Mouse (Mus musculus): Measurements from ENCODE around the gene Ss18l2. TPM values are rescaled to one million over a fixed set of nuclear protein-coding genes. Genes with fewer than 3 reads are reported as not detected.
A peak's percentile ranks its signal among the peaks of the same experiment; 100 is the strongest.

Ss18l2 gene
- total and polyA plus RNA-seq, 3 experiments, result 40.2 to 77.0 (median 41.5) TPM

- TF ChIP-seq CTCF (conservative IDR thresholded peaks at IDR 0.05 in 1 of 2, IDR thresholded peaks at IDR 0.05 in 1 of 2; ENCODE audit: low read depth in 2 of 2, low read length in 2 of 2), result no peak
These were observed 9.5 kb downstream of the Ss18l2 start (continued) for GRCm38 (mm10) chr9:121719347-121720331.

GRCm38 (mm10) chr9:121740490-121740889, 30.4 kb downstream of the Ss18l2 start:
- H3K9me3 ChIP-seq (replicated peaks; ENCODE audit: low read length), result no peaks in the 10 kb centered on the region
- peak overlapping the region; percentile 82 for H3K9ac ChIP-seq (ENCODE audit: insufficient read depth, low read depth)
- peak overlapping the region; percentile 85 for H3K4me2 ChIP-seq (ENCODE audit: insufficient read depth, low read depth, poor library complexity, severe bottlenecking)
- H3K79me2 ChIP-seq (replicated peaks; ENCODE audit: control insufficient read depth, extremely low read depth, insufficient read depth, poor library complexity, severe bottlenecking), result peaks cover 25% of the 10 kb centered on the region
- H3K4me3 ChIP-seq (replicated peaks in 1 of 3; ENCODE audit: low read depth in 2 of 3, low read length in 2 of 3, poor library complexity in 1 of 3), result no peak overlapping the region
- no peak for TF ChIP-seq RCOR1 (conservative IDR thresholded peaks at IDR 0.05; ENCODE audit: low read depth, low read length)
- TF ChIP-seq JUND (conservative IDR thresholded peaks at IDR 0.05; ENCODE audit: low read depth, low read length), result no peak
- TF ChIP-seq ZMIZ1 (IDR thresholded peaks at IDR 0.05; ENCODE audit: low read depth, low read length), result no peak
- no peak for TF ChIP-seq MEF2A (IDR thresholded peaks at IDR 0.05; ENCODE audit: borderline replicate concordance, low read depth, low read length)
- TF ChIP-seq JUN (IDR thresholded peaks at IDR 0.05; ENCODE audit: insufficient read depth, low read depth, low read length), result peak; percentile 46
- no peak for TF ChIP-seq GABPA (IDR thresholded peaks at IDR 0.05; ENCODE audit: insufficient replicate concordance, low read depth, low read length)
- 0 out of 2 replicates have a peak, but pooled peaks have one; percentile 3 for TF ChIP-seq POLR2A (IDR thresholded peaks at IDR 0.05; ENCODE audit: low read depth, low read length)
- no peak for TF ChIP-seq USF1 (IDR thresholded peaks at IDR 0.05; ENCODE audit: low read depth, low read length)
- TF ChIP-seq ZKSCAN1 (IDR thresholded peaks at IDR 0.05; ENCODE audit: borderline replicate concordance, low read depth, low read length), result no peak
- TF ChIP-seq ELF1 (IDR thresholded peaks at IDR 0.05; ENCODE audit: low read depth, low read length), result no peak
- no peak for TF ChIP-seq MAX (IDR thresholded peaks at IDR 0.05; ENCODE audit: low read length)
- no peak for TF ChIP-seq SMC3 (IDR thresholded peaks at IDR 0.05; ENCODE audit: low read depth, low read length)
- no peak for TF ChIP-seq MXI1 (IDR thresholded peaks at IDR 0.05; ENCODE audit: low read depth, low read length)
- peak; percentile 60 for TF ChIP-seq IRF4 (IDR thresholded peaks at IDR 0.05; ENCODE audit: low read depth, low read length)
- dilution Hi-C loops (cut with MboI; ENCODE audit: extremely low pct_ligation_motif_present, extremely low pct_unique_long_range_greater_than_20kb, low sequenced_read_pairs) (no loop called here), in situ Hi-C loops (cut with MboI; ENCODE audit: low pct_ligation_motif_present, low pct_unique_long_range_greater_than_20kb, low sequenced_read_pairs) (no loop called here)
- peak; percentile 28 for DNase-seq (ENCODE audit: extremely low read depth)
- peaks cover 15 to 53% of the 10 kb centered on the region in 2 experiments for H3K4me1 ChIP-seq (ENCODE audit: control insufficient read depth in 1 of 2, insufficient read depth in 2 of 2)
- peak overlapping the region; percentile 69 for H3K27ac ChIP-seq (ENCODE audit: insufficient read depth, low read depth)
- H3K27me3 ChIP-seq (replicated peaks), result no peaks in the 10 kb centered on the region
- peaks cover 30 to 56% of the 10 kb centered on the region in 2 experiments for H3K36me3 ChIP-seq (replicated peaks in 1 of 2; ENCODE audit: control insufficient read depth in 1 of 2, insufficient read depth in 1 of 2, low read length in 1 of 2)

GRCm38 (mm10) chr9:121741168-121741567, 31.0 kb downstream of the Ss18l2 start:
- Histone ChIP-seq H3K9me3 (replicated peaks; ENCODE audit: low read length) (no peaks in the 10 kb centered on the region), H3K79me2 (replicated peaks; ENCODE audit: control insufficient read depth, extremely low read depth, insufficient read depth, poor library complexity, severe bottlenecking) (peaks cover 22% of the 10 kb centered on the region), H3K4me3 (replicated peaks in 1 of 3; ENCODE audit: low read depth in 2 of 3, low read length in 2 of 3, poor library complexity in 1 of 3) (no peak overlapping the region), H3K4me1 (ENCODE audit: control insufficient read depth in 1 of 2, insufficient read depth in 2 of 2) (peaks cover 15 to 53% of the 10 kb centered on the region in 2 experiments), H3K9ac (ENCODE audit: insufficient read depth, low read depth) (0 out of 2 replicates have a peak overlapping the region, but pooled peaks have one; percentile 19), H3K27ac (ENCODE audit: insufficient read depth, low read depth) (peak overlapping the region; percentile 73), H3K27me3 (replicated peaks) (no peaks in the 10 kb centered on the region), H3K4me2 (ENCODE audit: insufficient read depth, low read depth, poor library complexity, severe bottlenecking) (peak overlapping the region; percentile 78; the same call in 1 of the 2 replicates), H3K36me3 (replicated peaks in 1 of 2; ENCODE audit: control insufficient read depth in 1 of 2, insufficient read depth in 1 of 2, low read length in 1 of 2) (peaks cover 31 to 57% of the 10 kb centered on the region in 2 experiments)
- DNase-seq (ENCODE audit: extremely low read depth), result peak; percentile 91
- in situ Hi-C loops (cut with MboI; ENCODE audit: low pct_ligation_motif_present, low pct_unique_long_range_greater_than_20kb, low sequenced_read_pairs) (no loop called here), dilution Hi-C loops (cut with MboI; ENCODE audit: extremely low pct_ligation_motif_present, extremely low pct_unique_long_range_greater_than_20kb, low sequenced_read_pairs) (no loop called here)
- TF ChIP-seq MAZ (IDR thresholded peaks at IDR 0.05; ENCODE audit: low read depth, low read length) (peak; percentile 66; the same call in 1 of the 2 replicates), IRF4 (IDR thresholded peaks at IDR 0.05; ENCODE audit: low read depth, low read length) (peak; percentile 100), USF1 (IDR thresholded peaks at IDR 0.05; ENCODE audit: low read depth, low read length) (no peak), CTCF (conservative IDR thresholded peaks at IDR 0.05 in 1 of 2, IDR thresholded peaks at IDR 0.05 in 1 of 2; ENCODE audit: low read depth in 2 of 2, low read length in 2 of 2) (no peak), NELFE (IDR thresholded peaks at IDR 0.05; ENCODE audit: low read depth, low read length) (peak; percentile 10; the same call in 1 of the 2 replicates), ELF1 (IDR thresholded peaks at IDR 0.05; ENCODE audit: low read depth, low read length) (peak; percentile 66), PAX5 (IDR thresholded peaks at IDR 0.05; ENCODE audit: low read length) (no peak), CHD2 (IDR thresholded peaks at IDR 0.05; ENCODE audit: low read length) (peak; percentile 91), JUND (conservative IDR thresholded peaks at IDR 0.05; ENCODE audit: low read depth, low read length) (peak; percentile 100), ZC3H11A (IDR thresholded peaks at IDR 0.05; ENCODE audit: low read depth, low read length) (no peak), BHLHE40 (IDR thresholded peaks at IDR 0.05; ENCODE audit: low read depth, low read length) (peak; percentile 83), KAT2A (IDR thresholded peaks at IDR 0.05; ENCODE audit: insufficient replicate concordance, low read length) (0 out of 2 replicates have a peak, but pooled peaks have one; percentile 31), UBTF (IDR thresholded peaks at IDR 0.05; ENCODE audit: low read depth, low read length) (no peak), MXI1 (IDR thresholded peaks at IDR 0.05; ENCODE audit: low read depth, low read length) (peak; percentile 80), RCOR1 (conservative IDR thresholded peaks at IDR 0.05; ENCODE audit: low read depth, low read length) (peak; percentile 98), E2F4 (IDR thresholded peaks at IDR 0.05; ENCODE audit: insufficient replicate concordance, low read depth, low read length) (peak; percentile 42; the same call in 1 of the 2 replicates), MEF2A (IDR thresholded peaks at IDR 0.05; ENCODE audit: borderline replicate concordance, low read depth, low read length) (peak; percentile 95), SMC3 (IDR thresholded peaks at IDR 0.05; ENCODE audit: low read depth, low read length) (peak; percentile 11; the same call in 1 of the 2 replicates), TBP (conservative IDR thresholded peaks at IDR 0.05; ENCODE audit: low read depth, low read length) (0 out of 2 replicates have a peak, but pooled peaks have one; percentile 62)

Data from CH12.LX (cell line).